Mouse (Mus musculus) frontal cortex, adult 2 months (tissue): ENCODE measurements at regions not wholly inside any gene's neighbourhood (a gene's known extent, or its start where the extent isn't known, plus 50 kb on each side); places are given as distances from the start of the nearest gene placed in this dataset.

ENCODE experiments used
- DNase-seq, 2 experiments: peaks; one replicate each; pipeline ENCODE4 v3.0.0; 2022; ENCODE audit warnings: low spot score in 1 of 2; ENCODE audit errors: extremely low spot score in 1 of 2

- DNase-seq = no peak
These were observed 2046.5 kb downstream of the Grik2 start for GRCm38 (mm10) chr10:47742088-47742487.

- no peak for DNase-seq
These were observed 2046.9 kb downstream of the Grik2 start for GRCm38 (mm10) chr10:47741667-47742066.

GRCm38 (mm10) chr10:47708780-47709179 lies 2079.8 kb downstream of the Grik2 start:
- DNase-seq = peak; percentile 11 to 16
